In the genomic region with DNA sequence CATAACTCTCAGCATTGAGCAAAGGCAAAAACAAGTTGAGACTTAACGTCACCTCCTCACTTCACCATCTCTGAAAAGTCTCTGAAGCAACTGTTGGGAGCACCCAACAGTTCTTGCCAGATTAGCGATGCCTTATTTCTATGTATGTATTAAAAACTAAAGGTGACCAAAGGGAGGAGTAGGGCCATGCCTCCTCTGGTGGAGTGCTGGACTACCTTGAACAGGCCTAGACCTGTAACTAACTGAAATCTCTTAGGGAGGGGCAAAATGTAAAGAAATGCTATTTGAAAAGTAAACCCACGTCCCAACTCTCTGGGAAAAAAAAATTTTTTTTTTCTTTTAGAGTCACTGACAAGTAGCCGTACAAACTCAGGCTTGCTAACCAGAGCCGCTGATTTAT, we compare ENCODE assay signal across 21 mouse cellular contexts.
"Had no signal": no experiment of that assay in that cellular context is flagged by ENCODE, and none has a peak within 500 bp of the region (broad histone marks: within the 10 kb centered on the region; RNA-seq: fewer than 3 reads in every experiment).

No protein-coding gene starts in this region.

- ATAC-seq: intestine, embryonic 16.5 days; liver, postnatal 0 days; lung, postnatal 0 days had no signal

- H3K27me3 ChIP-seq: limb, embryonic 12.5 days; limb, embryonic 15.5 days had no signal

- H3K4me2 ChIP-seq: limb, embryonic 12.5 days; limb, embryonic 15.5 days; liver, embryonic 11.5 days; lung, embryonic 14.5 days had no signal

- H3K4me1 ChIP-seq: limb, embryonic 12.5 days; limb, embryonic 15.5 days had no signal

- H3K9ac ChIP-seq: limb, embryonic 12.5 days; limb, embryonic 15.5 days; liver, embryonic 14.5 days; liver, postnatal 0 days; lung, embryonic 14.5 days had no signal

- H3K9me3 ChIP-seq: limb, embryonic 12.5 days; limb, embryonic 15.5 days had no signal

- H3K36me3 ChIP-seq: limb, embryonic 12.5 days; limb, embryonic 15.5 days had no signal

- H3K27ac ChIP-seq: limb, embryonic 12.5 days; limb, embryonic 15.5 days; liver, embryonic 14.5 days; stomach, postnatal 0 days had no signal

- H3K4me3 ChIP-seq: limb, embryonic 12.5 days; limb, embryonic 15.5 days; myocyte had no signal

- DNase-seq: kidney, adult 18-20 months; kidney, adult 9 months; kidney, postnatal 14 days; kidney, postnatal 4 days; liver, postnatal 0 days; lung, embryonic 14.5 days; lung, postnatal 4 days; right cerebral cortex, adult 18-20 months; right cerebral cortex, postnatal 14 days; right cerebral cortex, postnatal 4 days; thymus, adult 2 months; thymus, postnatal 14 days; thymus, postnatal 4 days had no signal
